Mouse (Mus musculus): ENCODE results near the gene Ephx1.

GRCm38 (mm10) chr1:180979484-180980251 lies 41.0 kb downstream of the Ephx1 start:
- no peak for TF ChIP-seq CTCF (IDR thresholded peaks at IDR 0.05; ENCODE audit: low read depth)
- TF ChIP-seq EP300 (IDR thresholded peaks at IDR 0.05; ENCODE audit: low read depth), result no peak
